Mouse (Mus musculus) fat pad, adult 2 months (tissue): ENCODE results near the gene BC147527.
"Not testable (repeated sequence)": the region's sequence is repeated elsewhere in the genome, so short reads cannot be mapped to it uniquely, and the experiment has no call there.

Source experiments
- DNase-seq: peaks from one replicate; pipeline ENCODE4 v3.0.0-alpha.2; 2011; ENCODE audit warnings: low read depth, low spot score; ENCODE audit errors: extremely low read depth

Gene BC147527

GRCm38 (mm10) chr13:120299991-120300442 lies at the start of gene BC147527:
Gene BC147527, plus strand, starts transcription at chr13:120300392.
- no peak for DNase-seq

GRCm38 (mm10) chr13:120251208-120251924 lies 48.8 kb upstream of the BC147527 start:
- DNase-seq, result not testable (repeated sequence)

GRCm38 (mm10) chr13:120258817-120259658 lies 41.2 kb upstream of the BC147527 start:
- DNase-seq, result not testable (repeated sequence)

GRCm38 (mm10) chr13:120259718-120260117 lies 40.5 kb upstream of the BC147527 start:
- not testable (repeated sequence) for DNase-seq

GRCm38 (mm10) chr13:120262870-120263269 lies 37.3 kb upstream of the BC147527 start, which contains the start of gene AF067061:
Gene AF067061, plus strand, starts transcription at chr13:120263114.
- not testable (repeated sequence) for DNase-seq

- DNase-seq, result not testable (repeated sequence)
Measured at GRCm38 (mm10) chr13:120277837-120278236, 22.4 kb upstream of the BC147527 start.

GRCm38 (mm10) chr13:120278784-120279183 lies 21.4 kb upstream of the BC147527 start:
- no peak for DNase-seq

GRCm38 (mm10) chr13:120299324-120299894 lies 783 bp upstream of the BC147527 start:
- DNase-seq, result no peak

- DNase-seq, result no peak
Measured at GRCm38 (mm10) chr13:120300853-120301252, 661 bp downstream of the BC147527 start.

GRCm38 (mm10) chr13:120310749-120311148 lies 10.6 kb downstream of the BC147527 start:
- DNase-seq, result no peak

- no peak for DNase-seq
Measured at GRCm38 (mm10) chr13:120313584-120313983, 13.4 kb downstream of the BC147527 start.

GRCm38 (mm10) chr13:120316578-120316977 lies 16.4 kb downstream of the BC147527 start, which contains the start of gene Tcstv3:
Gene Tcstv3, plus strand, starts transcription at chr13:120316878.
- DNase-seq, result not testable (repeated sequence)

GRCm38 (mm10) chr13:120320183-120320582 lies 20.0 kb downstream of the BC147527 start:
- no peak for DNase-seq

GRCm38 (mm10) chr13:120320721-120321120 lies 20.5 kb downstream of the BC147527 start:
- DNase-seq, result no peak
